Comparison of ENCODE assay signal across 9 mouse cellular contexts in genomic region chr7:136430085-136431011, GRCm38 (mm10).
DNase-seq lines count a peak whose midpoint lies in the region; ATAC-seq and TF ChIP-seq lines count a peak whose summit lies in the region.
"Had no signal": no experiment of that assay in that cellular context is flagged by ENCODE, and none has a peak within 500 bp of the region (broad histone marks: within the 10 kb centered on the region; RNA-seq: fewer than 3 reads in every experiment).

No protein-coding gene starts in this region.

- TF ChIP-seq EP300 in liver, postnatal 0 days (IDR thresholded peaks at IDR 0.05; ENCODE audit: low read depth) = no peak

- no peak for DNase-seq in heart, adult 11 months
- peak; percentile 20 for DNase-seq in midbrain, embryonic 10.5 days (ENCODE audit: low spot score)
- peak; percentile 27 for DNase-seq in hindbrain, embryonic 11.5 days (ENCODE audit: low spot score)
- DNase-seq in retina, postnatal 1 day = peak; percentile 86
- no peak for DNase-seq in left cerebral cortex, adult 11 months (ENCODE audit: low spot score)
- no peak for DNase-seq in liver, postnatal 0 days
- DNase-seq: lung, postnatal 14 days had no signal

- H3K9me3 ChIP-seq in heart, embryonic 15.5 days (replicated peaks) = no peaks in the 10 kb centered on the region
- H3K9me3 ChIP-seq in midbrain, embryonic 10.5 days (replicated peaks) = no peaks in the 10 kb centered on the region
- H3K9me3 ChIP-seq in midbrain, embryonic 15.5 days = no peaks in the 10 kb centered on the region
- H3K9me3 ChIP-seq in hindbrain, embryonic 11.5 days (ENCODE audit: control insufficient read depth, low read length) = no peaks in the 10 kb centered on the region
- no peaks in the 10 kb centered on the region for H3K9me3 ChIP-seq in liver, postnatal 0 days (ENCODE audit: low read length)

- no peak for TF ChIP-seq CTCF in liver, postnatal 0 days (IDR thresholded peaks at IDR 0.05; ENCODE audit: low read depth)

- H3K27ac ChIP-seq in heart, embryonic 15.5 days = no peak overlapping the region
- no peak overlapping the region for H3K27ac ChIP-seq in midbrain, embryonic 10.5 days (replicated peaks)
- H3K27ac ChIP-seq in midbrain, embryonic 15.5 days = no peak overlapping the region
- no peak overlapping the region for H3K27ac ChIP-seq in hindbrain, embryonic 11.5 days (ENCODE audit: low read depth, low read length)
- H3K27ac ChIP-seq in liver, postnatal 0 days (ENCODE audit: low read depth) = no peak overlapping the region

- H3K4me1 ChIP-seq in heart, embryonic 15.5 days (replicated peaks) = peaks cover 11% of the 10 kb centered on the region; the same call in 1 of the 2 replicates
- H3K4me1 ChIP-seq in midbrain, embryonic 10.5 days = peaks cover 8% of the 10 kb centered on the region
- H3K4me1 ChIP-seq in midbrain, embryonic 15.5 days = peaks cover 8% of the 10 kb centered on the region; the same call in 1 of the 2 replicates
- no peaks in the 10 kb centered on the region for H3K4me1 ChIP-seq in hindbrain, embryonic 11.5 days (replicated peaks; ENCODE audit: control insufficient read depth, insufficient read depth, low read length)
- H3K4me1 ChIP-seq in liver, postnatal 0 days (ENCODE audit: insufficient read depth) = no peaks in the 10 kb centered on the region

- peak; percentile 53; the same call in 1 of the 2 replicates for ATAC-seq in heart, embryonic 15.5 days (replicated peaks; ENCODE audit: insufficient number of reproducible peaks, insufficient read depth, low FRiP score, low read depth)
- no peak for ATAC-seq in midbrain, embryonic 15.5 days (replicated peaks)
- no peak; the same call in 1 of the 2 replicates for ATAC-seq in hindbrain, embryonic 11.5 days (ENCODE audit: low FRiP score)
- no peak for ATAC-seq in liver, postnatal 0 days

- no peak overlapping the region for H3K4me2 ChIP-seq in heart, embryonic 15.5 days
- H3K4me2 ChIP-seq in midbrain, embryonic 15.5 days = no peak overlapping the region
- no peak overlapping the region for H3K4me2 ChIP-seq in hindbrain, embryonic 11.5 days (replicated peaks; ENCODE audit: low read depth, low read length)
- no peak overlapping the region for H3K4me2 ChIP-seq in liver, postnatal 0 days (ENCODE audit: low read depth, low read length)

- no peak overlapping the region for H3K9ac ChIP-seq in heart, embryonic 15.5 days
- no peak overlapping the region for H3K9ac ChIP-seq in midbrain, embryonic 15.5 days
- no peak overlapping the region for H3K9ac ChIP-seq in hindbrain, embryonic 11.5 days (ENCODE audit: low read depth, low read length)
- H3K9ac ChIP-seq in liver, postnatal 0 days (replicated peaks) = no peak overlapping the region

- 66% methylated on average over 21 of the region's 21 CpGs for WGBS in heart, embryonic 15.5 days
- WGBS in midbrain, embryonic 10.5 days = 44% methylated on average over 21 of the region's 21 CpGs
- 37% methylated on average over 21 of the region's 21 CpGs for WGBS in midbrain, embryonic 15.5 days
- 57% methylated on average over 21 of the region's 21 CpGs for WGBS in hindbrain, embryonic 11.5 days
- 70% methylated on average over 21 of the region's 21 CpGs for WGBS in liver, postnatal 0 days (ENCODE audit: insufficient replicate concordance)

- H3K4me3 ChIP-seq in heart, embryonic 15.5 days = no peak overlapping the region
- H3K4me3 ChIP-seq in midbrain, embryonic 10.5 days = no peak overlapping the region
- H3K4me3 ChIP-seq in midbrain, embryonic 15.5 days = no peak overlapping the region
- H3K4me3 ChIP-seq in hindbrain, embryonic 11.5 days (ENCODE audit: low read depth, low read length) = no peak overlapping the region
- H3K4me3 ChIP-seq in liver, postnatal 0 days (ENCODE audit: low read depth, low read length) = no peak overlapping the region

- H3K36me3 ChIP-seq in heart, embryonic 15.5 days = no peaks in the 10 kb centered on the region
- H3K36me3 ChIP-seq in midbrain, embryonic 10.5 days = no peaks in the 10 kb centered on the region
- H3K36me3 ChIP-seq in midbrain, embryonic 15.5 days (replicated peaks) = no peaks in the 10 kb centered on the region
- H3K36me3 ChIP-seq in hindbrain, embryonic 11.5 days (ENCODE audit: control insufficient read depth, insufficient read depth, low read length) = no peaks in the 10 kb centered on the region
- H3K36me3 ChIP-seq in liver, postnatal 0 days (replicated peaks; ENCODE audit: insufficient read depth, low read length) = no peaks in the 10 kb centered on the region

- H3K27me3 ChIP-seq in heart, embryonic 15.5 days = peaks cover 45% of the 10 kb centered on the region
- peaks cover 60% of the 10 kb centered on the region for H3K27me3 ChIP-seq in midbrain, embryonic 10.5 days (ENCODE audit: low read depth, poor library complexity, severe bottlenecking)
- peaks cover 5% of the 10 kb centered on the region; the same call in 1 of the 2 replicates for H3K27me3 ChIP-seq in midbrain, embryonic 15.5 days (replicated peaks)
- H3K27me3 ChIP-seq in hindbrain, embryonic 11.5 days (ENCODE audit: control insufficient read depth, insufficient read depth, low read length) = no peaks in the 10 kb centered on the region
- no peaks in the 10 kb centered on the region for H3K27me3 ChIP-seq in liver, postnatal 0 days (ENCODE audit: insufficient read depth, low read length)

Comparison
In these comparisons a context has a peak if more than half of its experiments do, and no peak if none do; other contexts are left out.
1. DNase-seq: peak in midbrain, embryonic 10.5 days (single experiment), hindbrain, embryonic 11.5 days (single experiment) and retina, postnatal 1 day (single experiment); none in heart, adult 11 months (single experiment), left cerebral cortex, adult 11 months (single experiment) and liver, postnatal 0 days (single experiment).